16 mouse cellular contexts compared by ENCODE assay signal in genomic region chr2:92273802-92274183, GRCm38 (mm10).
DNase-seq lines count a peak whose midpoint lies in the region; ATAC-seq and TF ChIP-seq lines count a peak whose summit lies in the region.
"Had no signal": no experiment of that assay in that cellular context is flagged by ENCODE, and none has a peak within 500 bp of the region (broad histone marks: within the 10 kb centered on the region; RNA-seq: fewer than 3 reads in every experiment).

No protein-coding gene starts in this region.

- no peak for TF ChIP-seq POLR2A in olfactory bulb, adult 2 months (IDR thresholded peaks at IDR 0.05; ENCODE audit: insufficient read depth, low read depth, low read length)

- H3K27ac ChIP-seq in layer of hippocampus, adult 2 months = peak overlapping the region; percentile 81
- peak overlapping the region; percentile 66; the same call in 1 of the 2 replicates for H3K27ac ChIP-seq in olfactory bulb, adult 2 months (ENCODE audit: insufficient read depth, low read depth, low read length)
- H3K27ac ChIP-seq: embryonic facial prominence, embryonic 10.5 days; hindbrain, embryonic 12.5 days; kidney, embryonic 15.5 days; limb, embryonic 10.5 days had no signal

- peaks cover 3% of the 10 kb centered on the region for H3K4me1 ChIP-seq in olfactory bulb, adult 2 months (ENCODE audit: control insufficient read depth, insufficient read depth, low read length)
- H3K4me1 ChIP-seq: embryonic facial prominence, embryonic 10.5 days; hindbrain, embryonic 12.5 days; kidney, embryonic 15.5 days; limb, embryonic 10.5 days had no signal

- TF ChIP-seq CTCF in layer of hippocampus, adult 2 months (conservative IDR thresholded peaks at IDR 0.05) = no peak
- TF ChIP-seq CTCF in olfactory bulb, adult 2 months (IDR thresholded peaks at IDR 0.05; ENCODE audit: insufficient read depth, low read depth, low read length) = no peak

- peak; percentile 45 for DNase-seq in heart, adult 11 months
- DNase-seq in heart, adult 18-20 months = no peak
- DNase-seq in layer of hippocampus, adult 2 months (ENCODE audit: low spot score in 2 of 2) = no peak
- no peak for DNase-seq in layer of hippocampus, adult 11-12 months (ENCODE audit: low spot score)
- DNase-seq in brain, adult 2 months (ENCODE audit: low read depth, low spot score) = peak; percentile 20
- DNase-seq: adrenal gland, adult 2 months; lung, adult 2 months; thymus, adult 2 months had no signal

- no peak for ATAC-seq in erythroid progenitor cell, adult 5-6 weeks (replicated peaks; ENCODE audit: low FRiP score, poor library complexity, severe bottlenecking)
- ATAC-seq: intestine, embryonic 16.5 days; midbrain, embryonic 16.5 days had no signal

- 58% methylated on average over 4 of the region's 4 CpGs for WGBS in olfactory bulb, adult 2 months

- peak overlapping the region; percentile 33 for H3K4me3 ChIP-seq in layer of hippocampus, adult 2 months
- no peak overlapping the region for H3K4me3 ChIP-seq in olfactory bulb, adult 2 months (ENCODE audit: insufficient read depth, low read depth, low read length)
- H3K4me3 ChIP-seq: embryonic facial prominence, embryonic 10.5 days; hindbrain, embryonic 12.5 days; kidney, embryonic 15.5 days; limb, embryonic 10.5 days had no signal

Comparison
In these comparisons a context has a peak if more than half of its experiments do, and no peak if none do; other contexts are left out.
1. DNase-seq: peak in heart, adult 11 months (single experiment) and brain, adult 2 months (single experiment); none in heart, adult 18-20 months (0 of 2), layer of hippocampus, adult 2 months (0 of 2) and layer of hippocampus, adult 11-12 months (single experiment).